Mouse (Mus musculus): Measurements from ENCODE around the gene Mef2a.

Mef2a gene

GRCm38 (mm10) chr7:67245255-67245654, 127.4 kb downstream of the Mef2a start:
- DNase-seq (ENCODE audit: low read depth, low spot score) = no peak

DNA sequence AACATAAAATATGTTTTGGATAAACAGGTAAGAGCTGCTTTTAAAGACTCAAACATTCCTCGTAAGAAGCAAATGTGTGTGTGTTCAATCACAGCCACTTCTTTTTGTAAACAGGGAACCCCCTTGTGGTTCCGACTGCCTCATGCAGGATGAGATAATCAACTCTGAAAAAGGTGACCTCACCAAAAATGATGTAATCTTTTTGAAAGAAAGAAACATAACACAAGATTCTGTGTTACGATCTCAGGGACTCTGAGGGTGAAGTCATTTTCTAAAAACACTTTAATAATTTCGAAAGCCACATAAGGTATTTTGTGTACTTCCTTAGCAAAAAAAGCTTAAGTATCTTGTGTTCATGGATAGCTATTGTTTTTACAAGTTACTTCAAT, 128.8 kb downstream of the Mef2a start:
- no peak for DNase-seq (ENCODE audit: low read depth, low spot score)

GRCm38 (mm10) chr7:67243121-67243893, 129.4 kb downstream of the Mef2a start:
- DNase-seq (ENCODE audit: low read depth, low spot score) = peak; percentile 16

- no peak for DNase-seq (ENCODE audit: low read depth, low spot score)
These were observed 130.7 kb downstream of the Mef2a start for GRCm38 (mm10) chr7:67241969-67242368.

GRCm38 (mm10) chr7:67237752-67238151, 134.9 kb downstream of the Mef2a start:
- DNase-seq (ENCODE audit: low read depth, low spot score) = no peak

DNA sequence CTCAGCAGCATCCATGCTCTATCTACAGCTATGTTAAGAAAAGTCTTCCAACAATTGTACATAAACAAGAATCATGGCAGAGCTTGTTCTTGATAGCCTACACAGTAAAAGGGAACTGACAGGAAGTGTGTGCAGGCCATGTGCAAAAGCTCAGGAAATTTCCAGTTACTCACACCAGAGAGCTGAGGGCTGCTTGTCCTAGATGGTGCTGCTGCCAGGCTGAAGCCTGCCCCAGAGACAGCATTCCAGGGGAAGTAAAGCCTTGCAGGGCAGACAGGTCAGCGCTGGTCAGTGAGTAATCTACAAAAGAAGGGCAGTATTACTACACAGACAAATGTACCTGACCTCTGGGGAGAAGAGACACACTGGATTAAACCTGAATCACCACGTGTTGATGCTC, 136.3 kb downstream of the Mef2a start:
- no peak for DNase-seq (ENCODE audit: low read depth, low spot score)

DNA sequence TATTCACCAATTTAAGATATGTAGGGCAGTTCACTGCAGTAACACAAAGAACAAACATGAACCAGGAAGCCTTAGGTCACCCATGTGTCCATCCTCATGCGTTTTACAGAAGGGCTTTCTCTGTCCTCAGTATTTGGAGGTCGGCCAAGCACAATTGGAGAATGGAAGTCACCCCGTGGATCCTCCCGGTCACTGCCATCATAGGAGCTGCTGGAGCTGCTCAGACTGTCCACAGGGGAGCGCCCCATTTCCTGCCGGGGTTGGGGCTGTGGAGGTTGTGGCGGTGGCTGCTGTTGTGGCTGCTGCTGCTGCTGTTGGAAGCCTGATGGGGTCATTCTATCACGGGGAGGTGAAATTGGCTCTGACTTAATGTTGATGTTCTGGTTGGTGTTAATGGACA, 137.9 kb downstream of the Mef2a start:
- no peak for DNase-seq (ENCODE audit: low read depth, low spot score)

- DNase-seq (ENCODE audit: low read depth, low spot score) = no peak
These were observed 140.2 kb downstream of the Mef2a start for GRCm38 (mm10) chr7:67232504-67232903.

- no peak for DNase-seq (ENCODE audit: low read depth, low spot score)
These were observed 142.0 kb downstream of the Mef2a start for GRCm38 (mm10) chr7:67230640-67231140.

- DNase-seq (ENCODE audit: low read depth, low spot score) = no peak
These were observed 142.4 kb downstream of the Mef2a start for GRCm38 (mm10) chr7:67230221-67230620.

GRCm38 (mm10) chr7:67229701-67230100, 143.0 kb downstream of the Mef2a start:
- no peak for DNase-seq (ENCODE audit: low read depth, low spot score)

- DNase-seq (ENCODE audit: low read depth, low spot score) = peak; percentile 24
These were observed 143.6 kb downstream of the Mef2a start for GRCm38 (mm10) chr7:67228891-67229602.

DNA sequence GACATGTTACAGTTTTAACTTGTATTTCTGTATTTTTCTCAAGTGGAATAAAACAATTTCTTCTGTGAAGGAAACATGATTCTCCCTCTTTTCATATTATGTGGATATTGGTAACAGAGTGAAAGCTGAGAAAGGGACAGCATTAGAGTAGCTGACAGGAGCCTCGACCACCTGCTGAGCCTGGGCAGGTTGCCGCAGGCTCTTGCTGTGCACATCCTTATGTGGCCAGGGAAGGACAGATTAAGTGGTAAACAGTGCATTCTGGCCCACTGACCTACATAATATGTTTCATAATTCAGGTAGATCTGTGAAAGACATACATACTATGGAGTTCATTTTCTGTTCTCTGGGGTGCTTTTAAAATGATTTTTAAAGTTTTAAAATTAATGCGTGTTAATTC, 144.3 kb downstream of the Mef2a start:
- DNase-seq (ENCODE audit: low read depth, low spot score) = no peak

DNA sequence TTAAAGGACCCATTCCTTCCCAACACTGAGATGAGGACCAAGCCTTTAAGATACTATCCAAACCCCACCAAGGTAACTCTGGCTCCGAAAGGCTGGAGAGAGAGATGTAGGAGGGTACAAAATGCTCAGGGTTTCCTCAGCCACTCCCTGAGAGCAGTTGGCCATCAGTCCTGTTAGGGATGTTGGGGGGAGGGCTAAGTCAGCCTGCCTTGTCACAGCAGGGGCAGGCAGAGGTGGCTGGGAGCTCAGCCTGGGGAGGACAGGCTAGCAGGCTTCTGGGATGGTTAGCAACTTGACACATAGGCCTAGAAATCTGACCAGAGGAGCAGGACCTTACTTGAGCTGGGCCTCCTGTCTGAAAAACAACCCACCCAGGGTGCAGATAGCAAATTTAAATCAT, 145.1 kb downstream of the Mef2a start:
- DNase-seq (ENCODE audit: low read depth, low spot score) = no peak

- DNase-seq (ENCODE audit: low read depth, low spot score) = no peak
These were observed 146.6 kb downstream of the Mef2a start for GRCm38 (mm10) chr7:67225943-67226625.

DNA sequence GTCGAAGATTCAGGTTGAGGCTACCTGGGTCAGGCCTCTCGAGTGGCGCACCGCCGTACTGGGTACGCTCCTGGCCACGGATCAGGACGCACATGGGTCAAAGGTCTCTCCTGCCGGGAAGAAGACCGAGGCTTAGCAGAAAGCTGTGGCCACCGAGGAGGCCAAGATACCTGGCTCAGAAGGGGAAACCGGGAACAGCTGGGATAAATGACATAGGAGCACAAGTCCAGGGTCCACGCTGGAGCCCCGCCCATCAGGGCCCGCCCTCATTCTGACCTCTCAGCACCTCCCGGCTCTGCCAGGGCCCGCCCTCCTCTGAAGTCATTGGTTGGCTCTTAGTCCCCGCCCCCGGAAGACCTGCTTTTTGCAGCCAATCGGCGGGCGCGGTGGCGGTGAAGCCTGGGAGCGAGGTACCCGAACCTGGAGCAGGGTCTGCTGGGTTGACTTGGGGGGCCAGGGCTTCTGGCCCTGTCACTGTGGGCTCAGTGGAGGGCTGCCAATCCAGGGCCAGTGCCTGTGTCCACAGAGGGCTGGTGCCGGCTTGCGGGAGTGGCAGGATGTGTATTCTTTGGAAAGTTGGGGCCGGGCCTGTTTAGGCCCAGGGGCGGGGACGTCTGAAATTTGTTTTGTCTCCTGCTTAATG, 150.3 kb downstream of the Mef2a start, which contains the start of gene Lysmd4:
TSS of gene Lysmd4 (plus strand) at position 325 of the 643 bp plus-strand sequence.
- peak; percentile 93 for DNase-seq (ENCODE audit: low read depth, low spot score)

DNA sequence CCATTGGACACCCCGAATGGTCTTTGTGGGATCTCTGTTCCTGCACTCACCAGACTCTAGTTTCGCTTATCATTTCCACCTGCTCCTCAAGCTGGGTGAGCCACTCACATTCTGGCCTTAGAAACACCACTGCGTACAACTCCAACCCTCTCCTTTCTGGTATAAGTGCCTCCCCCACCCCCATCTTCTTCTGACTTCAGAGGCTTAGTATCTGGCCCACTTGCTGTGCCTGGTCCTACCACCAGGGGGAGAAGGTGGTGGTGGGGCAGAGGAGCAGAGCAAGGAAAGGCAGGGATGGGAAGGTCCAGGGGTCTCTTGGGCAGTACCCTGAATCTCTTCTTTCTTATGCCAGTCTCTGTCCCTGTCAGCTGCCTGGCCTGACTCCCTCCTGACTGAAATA, 155.6 kb downstream of the Mef2a start:
- DNase-seq (ENCODE audit: low read depth, low spot score) = peak; percentile 67

DNA sequence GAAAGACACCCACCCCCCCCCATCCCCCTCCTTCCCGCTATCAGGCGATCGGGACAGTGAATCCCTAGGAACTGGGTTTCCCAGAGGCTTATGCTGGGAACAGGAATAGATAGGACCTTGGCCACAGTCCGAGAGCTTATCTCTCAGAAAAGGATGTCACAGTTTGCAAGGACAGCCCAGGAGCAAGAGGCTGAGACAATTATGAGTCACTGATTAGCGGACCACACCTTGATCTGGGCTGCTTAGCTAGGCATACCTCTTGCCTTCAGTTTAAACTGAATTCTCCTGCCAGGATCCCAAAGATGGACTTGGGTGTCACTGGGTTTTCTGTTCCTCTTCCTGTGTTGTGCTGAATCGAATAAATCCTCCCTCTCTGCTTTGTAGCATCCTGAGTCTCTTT, 156.3 kb downstream of the Mef2a start:
- DNase-seq (ENCODE audit: low read depth, low spot score) = no peak

- DNase-seq (ENCODE audit: low read depth, low spot score) = no peak
These were observed 159.1 kb downstream of the Mef2a start for GRCm38 (mm10) chr7:67213589-67213988.

- no peak for DNase-seq (ENCODE audit: low read depth, low spot score)
These were observed 160.7 kb downstream of the Mef2a start for GRCm38 (mm10) chr7:67211971-67212370.

- DNase-seq (ENCODE audit: low read depth, low spot score) = no peak
These were observed 161.3 kb downstream of the Mef2a start for GRCm38 (mm10) chr7:67211341-67211740.
